Mouse (Mus musculus) adrenal gland, postnatal 14 days (tissue): ENCODE results near the gene Spata32. TPM values are rescaled to one million over a fixed set of nuclear protein-coding genes. Genes with fewer than 3 reads are reported as not detected.
A peak's percentile ranks its signal among the peaks of the same experiment; 100 is the strongest.

Experiments
- DNase-seq: peaks from one replicate; pipeline ENCODE4 v3.0.0; 2021; ENCODE audit warnings: mixed read lengths
- total RNA-seq: library from RNA; stranded (reverse); gene quantifications from 2 replicates; pipeline ENCODE4 v1.2.3, GENCODE M21; 2021

Spata32 gene
- total RNA-seq, 1 experiment from 2014 or later = not detected

DNA sequence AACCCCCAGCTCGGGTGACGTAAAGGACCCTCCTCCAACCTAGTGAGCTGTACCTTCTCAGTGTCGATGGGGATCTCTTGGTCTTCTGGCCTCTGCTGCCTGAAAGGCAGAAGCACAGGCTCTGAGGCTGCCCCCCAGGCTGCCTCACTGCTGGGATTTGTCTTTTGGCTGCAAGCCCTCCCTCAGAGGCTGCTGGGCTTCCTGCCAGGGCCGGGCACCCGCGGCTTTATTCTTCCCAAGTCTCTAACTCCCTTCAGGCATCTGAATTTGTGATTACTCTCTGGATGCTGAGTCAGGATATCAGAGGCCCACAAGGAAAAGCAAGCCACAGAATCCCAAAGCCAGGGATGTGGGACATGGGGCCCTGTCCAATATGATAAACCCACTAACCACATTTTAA is 16.6 kb downstream of the Spata32 start:
- peak; percentile 76 for DNase-seq

DNA sequence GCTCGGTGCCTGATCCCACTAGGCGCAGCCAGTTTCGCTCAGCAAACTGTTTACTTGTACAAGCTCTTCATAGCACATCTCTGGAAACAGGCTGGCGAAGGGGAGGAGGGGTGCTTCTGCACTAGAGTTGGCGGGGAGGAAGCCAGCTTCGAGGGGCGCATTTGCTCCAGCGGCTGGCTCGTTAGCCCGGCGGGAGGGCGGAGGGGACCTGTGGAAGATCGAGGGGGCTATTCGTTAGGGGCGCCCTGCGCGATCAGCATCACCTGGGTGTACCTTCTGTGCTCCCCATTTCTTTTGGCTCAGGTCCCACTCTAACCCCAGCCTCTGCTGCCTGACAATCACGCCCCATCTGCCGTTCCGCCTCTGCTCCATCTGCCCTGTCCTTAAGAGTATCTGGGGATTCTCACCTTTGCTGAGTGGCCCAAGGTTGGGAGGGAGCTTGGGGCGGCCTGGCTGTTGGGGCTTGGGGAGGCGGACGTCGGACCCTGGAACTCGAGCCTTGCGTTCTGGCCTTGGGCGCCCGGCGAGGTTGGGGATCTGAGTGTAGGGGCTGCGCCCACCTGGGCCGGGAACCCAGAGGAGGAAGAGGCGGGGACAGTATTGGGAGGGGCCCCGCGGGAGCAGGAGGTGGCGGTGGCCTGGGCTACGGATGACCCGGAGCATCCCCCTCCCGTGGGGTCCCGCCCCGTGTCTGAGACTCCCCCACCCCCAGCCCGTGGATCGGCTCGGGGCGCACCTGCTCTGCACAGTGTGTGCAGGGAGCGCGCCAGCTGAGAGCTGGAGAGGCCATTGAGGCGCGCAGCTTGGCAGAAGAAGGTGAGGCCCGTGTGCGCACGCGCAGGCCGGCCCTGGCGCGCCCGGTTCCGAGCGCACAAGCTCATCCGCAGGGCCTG is 19.1 kb downstream of the Spata32 start:
- DNase-seq = peak; percentile 77

DNA sequence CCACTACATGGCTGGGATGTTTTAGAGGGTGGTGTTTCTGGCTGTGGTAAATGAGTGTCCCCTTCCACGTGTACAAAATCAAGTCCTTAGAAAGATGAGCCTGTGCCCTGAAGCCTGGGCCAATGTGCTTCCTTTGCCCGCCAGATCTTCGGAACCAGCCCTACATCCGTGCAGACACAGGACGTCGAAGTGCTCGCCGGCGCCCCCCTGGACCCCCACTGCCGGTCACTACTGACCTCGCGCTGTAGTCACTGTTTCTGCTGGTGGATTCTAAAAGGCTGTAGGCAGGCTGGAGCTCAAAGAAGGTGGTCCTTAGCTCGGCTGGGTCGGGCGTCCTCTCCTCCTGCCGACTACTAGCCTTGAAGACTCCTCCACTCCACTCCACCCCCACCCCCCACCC is 19.9 kb downstream of the Spata32 start:
- DNase-seq = no peak

GRCm38 (mm10) chr11:103197340-103197739 is 20.9 kb downstream of the Spata32 start:
- no peak for DNase-seq

DNA sequence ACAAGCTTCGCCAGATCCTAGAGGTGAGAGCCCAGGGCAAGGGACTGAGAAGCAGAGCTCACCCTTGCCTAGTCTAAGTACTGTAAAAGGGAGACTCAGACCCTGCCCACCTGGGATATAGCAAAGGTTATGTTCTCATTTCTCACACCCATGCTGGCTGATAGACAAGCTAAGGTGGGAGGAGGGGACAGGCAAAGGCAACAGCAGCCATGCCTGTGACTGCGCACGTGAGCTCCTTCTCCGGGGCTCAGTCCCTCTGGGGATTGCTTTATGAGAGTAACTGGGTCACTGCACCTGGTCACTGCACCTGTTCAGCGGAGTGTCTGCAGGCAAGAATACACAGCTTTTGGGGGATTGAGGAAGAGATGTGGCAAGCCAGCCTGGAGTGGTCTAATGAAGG is 22.6 kb downstream of the Spata32 start:
- DNase-seq = no peak

- no peak for DNase-seq
Observed at GRCm38 (mm10) chr11:103195236-103195635, 23.0 kb downstream of the Spata32 start.

- DNase-seq = no peak
Observed at GRCm38 (mm10) chr11:103193825-103194168, 24.4 kb downstream of the Spata32 start.

DNA sequence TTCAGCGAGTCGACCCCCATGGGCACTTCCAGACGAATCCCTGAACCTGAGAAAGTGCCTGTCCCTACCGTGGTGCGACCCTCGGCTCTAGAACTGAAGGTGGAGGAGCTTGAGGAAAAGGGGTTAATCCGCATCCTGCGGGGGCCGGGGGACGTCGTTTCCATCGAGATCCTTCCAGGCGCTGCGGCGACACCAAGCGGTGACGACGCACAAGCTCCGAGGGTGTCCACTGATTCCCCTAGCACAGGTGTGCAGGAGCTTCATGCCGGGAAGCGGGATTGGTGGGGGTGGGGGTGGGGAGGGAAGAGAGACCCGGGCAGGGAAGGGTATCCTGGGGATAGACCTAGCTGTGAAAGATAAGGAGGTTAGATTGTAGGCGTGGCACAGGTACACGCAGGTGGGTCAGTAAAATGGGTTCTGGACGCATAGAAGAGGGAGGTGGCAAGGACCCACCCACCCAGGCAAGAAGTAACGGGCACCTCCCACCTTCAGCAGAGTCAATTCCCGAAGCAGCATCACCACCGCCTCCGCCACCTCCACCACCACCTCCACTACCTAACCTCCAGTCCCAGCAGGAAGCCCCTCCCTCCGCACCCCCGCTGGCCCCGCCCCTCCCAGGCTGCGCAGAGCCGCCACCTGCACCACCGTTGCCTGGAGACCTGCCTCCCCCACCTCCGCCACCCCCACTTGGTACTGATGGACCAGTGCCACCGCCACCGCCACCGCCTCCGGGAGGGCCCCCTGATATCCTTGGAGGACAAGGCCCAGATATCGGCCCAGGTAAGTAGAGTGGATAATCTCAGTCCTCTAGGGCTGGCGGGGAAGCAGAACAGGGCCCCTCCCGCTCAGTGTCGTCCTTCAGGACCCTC is 25.0 kb downstream of the Spata32 start:
- DNase-seq = peak; percentile 67

DNA sequence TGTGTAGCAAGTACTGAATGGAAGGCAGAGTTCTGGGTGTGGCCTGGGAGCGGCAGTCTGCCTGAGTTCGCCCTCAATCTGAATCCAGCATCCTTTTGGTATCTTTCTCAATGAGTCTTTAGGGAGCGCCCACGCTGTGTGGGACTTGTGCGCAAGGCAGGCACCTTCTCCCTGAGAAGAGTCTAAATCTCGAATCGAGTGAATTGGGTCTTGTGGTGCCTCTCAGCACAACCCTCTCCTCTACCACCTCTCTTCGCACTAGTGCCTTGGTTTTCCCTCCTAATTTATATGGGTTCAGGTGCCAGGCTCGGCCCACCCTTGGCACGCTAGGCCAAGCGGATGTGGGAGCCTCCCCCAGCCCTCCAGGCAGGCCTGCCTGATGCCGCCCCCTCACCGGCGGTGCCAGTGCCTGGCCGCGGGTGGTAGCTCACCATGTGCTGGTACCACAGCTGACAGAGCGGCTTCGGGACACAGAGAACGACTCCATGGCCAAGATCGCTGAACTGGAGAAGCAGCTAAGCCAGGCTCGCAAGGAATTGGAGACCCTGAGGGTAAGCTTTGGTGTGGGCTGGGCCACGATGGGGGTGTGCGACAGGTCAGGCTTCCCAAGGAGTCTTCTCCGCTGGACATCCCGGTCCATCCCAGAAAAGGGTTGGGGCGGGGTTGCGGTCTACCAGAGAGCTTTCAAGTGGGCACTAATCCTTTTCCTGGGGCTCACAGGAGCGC is 25.8 kb downstream of the Spata32 start:
- no peak for DNase-seq

DNA sequence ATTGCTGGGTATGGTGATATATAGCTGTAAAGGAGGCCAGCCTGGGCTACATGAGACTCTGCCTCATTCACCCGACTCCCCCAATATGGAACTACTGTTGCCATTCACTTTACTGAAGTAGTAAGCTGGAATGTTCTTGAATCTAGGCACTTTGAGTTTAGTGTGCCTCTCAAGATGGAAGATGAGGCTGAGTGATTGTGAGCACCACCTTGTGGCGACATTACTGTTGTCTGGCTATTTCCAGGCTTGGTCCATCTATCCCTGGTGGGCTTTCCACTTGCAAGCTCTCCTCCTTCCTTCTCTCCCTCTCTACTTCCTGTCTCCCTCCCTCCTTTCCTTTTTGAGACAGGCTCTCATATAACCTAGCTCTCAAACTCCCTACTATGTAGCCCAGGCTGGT is 33.3 kb downstream of the Spata32 start:
- peak; percentile 69 for DNase-seq

GRCm38 (mm10) chr11:103181911-103182310 is 36.3 kb downstream of the Spata32 start:
- DNase-seq = peak; percentile 4

DNA sequence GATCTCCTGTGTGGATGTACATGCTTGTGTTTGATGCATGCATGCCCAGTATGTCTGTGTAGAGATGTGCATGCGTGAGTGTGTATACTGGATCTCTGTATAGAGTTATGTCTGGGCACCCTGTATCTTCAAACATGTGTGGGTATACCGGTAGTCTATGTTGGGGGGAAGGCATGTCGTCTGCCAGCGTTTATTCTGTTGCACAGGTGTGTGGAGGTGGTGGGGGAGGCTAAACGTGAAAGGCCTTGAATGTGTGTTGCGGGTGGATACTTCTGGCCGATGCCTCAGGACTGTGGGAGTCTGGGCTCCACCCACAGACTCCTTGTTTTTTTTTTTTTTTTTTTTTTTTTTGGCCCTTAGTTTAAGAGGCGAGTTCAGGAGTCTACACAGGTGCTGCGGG is 36.9 kb downstream of the Spata32 start:
- no peak for DNase-seq

GRCm38 (mm10) chr11:103180426-103180825 is 37.8 kb downstream of the Spata32 start:
- no peak for DNase-seq

DNA sequence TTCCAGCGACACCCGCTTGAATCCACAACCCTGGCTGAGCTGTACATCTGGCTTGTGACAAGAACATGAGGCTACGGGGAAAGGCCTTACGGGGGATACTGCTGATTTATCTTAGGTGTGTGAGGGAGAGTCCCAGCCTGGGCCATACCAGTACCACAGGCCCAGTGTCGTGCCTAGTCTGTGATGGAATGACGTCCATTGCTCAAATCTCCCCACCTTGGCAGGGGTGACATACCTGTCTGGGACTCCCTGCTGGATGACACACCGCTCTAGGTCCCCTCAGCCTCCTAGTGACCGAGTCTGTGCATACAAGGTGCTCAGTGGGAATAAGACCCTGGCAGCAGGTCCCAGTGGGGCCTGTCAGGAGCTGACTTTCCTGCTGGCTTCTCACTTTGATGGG is 39.5 kb downstream of the Spata32 start:
- DNase-seq = no peak

DNA sequence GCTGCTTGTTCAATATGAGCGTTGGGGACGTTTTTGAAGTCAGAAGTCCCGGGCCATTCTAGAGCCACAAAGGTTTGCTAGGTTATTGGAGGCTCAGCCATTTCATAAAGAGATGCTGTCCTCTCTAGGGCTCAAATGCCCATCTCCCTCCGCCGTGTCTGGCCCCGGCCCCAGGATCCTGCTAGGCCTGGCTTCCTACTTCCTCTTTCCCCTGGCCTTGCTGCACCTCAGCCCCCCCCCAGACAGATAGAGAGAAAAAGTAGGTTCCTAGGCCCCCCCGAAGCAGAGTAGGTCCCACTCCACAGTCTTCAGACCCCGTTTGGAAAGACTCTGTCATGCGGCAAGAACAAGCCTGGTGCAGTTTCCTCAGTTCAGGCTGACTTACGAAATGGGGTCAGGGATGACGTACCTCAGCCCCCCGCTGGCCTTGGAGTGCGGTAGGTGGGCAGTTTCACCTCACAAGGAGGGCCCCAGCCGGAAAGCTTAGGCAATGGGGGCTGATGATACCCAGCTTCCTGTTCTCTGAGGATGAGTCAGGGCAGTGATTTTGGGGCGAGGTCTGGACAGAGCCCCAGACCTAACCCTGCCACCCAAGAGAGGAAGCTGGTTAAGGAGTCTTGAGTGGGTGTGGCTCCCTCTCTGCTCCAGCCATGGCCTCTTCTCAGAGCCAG is 40.3 kb downstream of the Spata32 start:
- DNase-seq = no peak

- peak; percentile 5 for DNase-seq
Observed at GRCm38 (mm10) chr11:103177216-103177615, 41.0 kb downstream of the Spata32 start.

DNA sequence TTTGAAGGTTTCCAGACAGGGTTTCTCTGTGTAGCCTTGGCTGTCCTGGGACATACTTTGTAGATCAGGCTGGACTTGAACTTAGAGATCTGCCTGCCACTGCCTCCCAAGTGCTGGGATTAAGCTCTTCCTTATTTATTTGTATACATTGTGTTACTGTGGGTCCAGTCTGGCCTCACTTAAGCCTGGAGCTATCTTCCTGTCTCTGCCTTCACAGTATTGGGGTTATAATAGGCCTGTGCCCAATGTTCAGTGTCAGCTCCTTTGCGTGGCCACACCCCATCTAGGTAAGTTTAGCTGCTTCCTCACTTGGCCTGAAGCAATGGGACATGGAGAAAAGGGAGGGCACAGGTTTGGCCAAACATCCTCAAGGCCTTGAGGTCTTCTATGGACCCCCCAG is 41.7 kb downstream of the Spata32 start:
- DNase-seq = peak; percentile 2

- peak; percentile 48 for DNase-seq
Observed at GRCm38 (mm10) chr11:103175688-103176442, 42.4 kb downstream of the Spata32 start.

DNA sequence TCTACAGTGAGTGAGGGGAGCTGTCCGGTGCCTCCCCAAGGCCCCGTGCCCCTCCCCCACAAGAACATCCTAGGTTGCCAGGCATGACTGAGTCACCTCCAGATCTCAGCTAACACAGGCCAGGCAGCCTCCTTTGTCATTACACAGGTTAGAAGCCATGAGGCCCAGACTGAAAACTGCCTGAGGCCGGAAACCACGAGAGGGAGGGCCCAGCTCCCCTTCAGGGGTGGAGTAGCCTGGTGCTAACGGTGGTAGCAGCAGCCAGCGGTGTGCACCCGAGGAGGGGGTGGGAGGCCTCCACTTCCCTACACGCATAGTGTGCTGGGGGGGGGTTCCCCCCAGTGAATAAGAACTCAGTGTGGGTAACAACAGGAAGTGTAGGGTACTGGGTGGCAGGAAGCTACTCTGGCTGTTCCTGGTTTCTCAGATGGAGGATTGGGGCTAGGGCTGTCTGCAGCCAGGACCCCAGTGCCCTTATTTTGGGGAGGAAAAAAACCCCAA is 43.3 kb downstream of the Spata32 start:
- peak; percentile 83 for DNase-seq

DNA sequence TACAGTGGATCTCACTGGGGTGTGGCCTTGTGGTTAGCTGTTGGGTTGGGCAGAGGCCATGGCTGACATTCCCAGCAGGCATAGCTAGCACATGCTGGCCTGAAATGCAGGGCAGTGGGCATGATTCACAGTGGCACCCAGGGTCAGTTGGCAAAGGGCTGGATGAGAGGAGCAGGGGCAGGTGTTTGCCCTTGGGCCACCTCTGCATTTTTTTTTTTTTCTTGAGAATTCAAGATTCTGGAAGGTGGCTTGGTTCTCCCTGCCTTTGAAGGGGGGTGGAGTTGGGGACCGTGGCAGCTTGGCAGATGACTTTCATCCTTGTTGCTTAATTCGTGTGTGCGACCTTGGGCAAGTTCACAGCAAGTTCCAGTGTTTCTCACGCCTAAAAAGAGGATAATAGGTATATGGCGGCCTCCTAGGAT is 43.8 kb downstream of the Spata32 start:
- peak; percentile 73 for DNase-seq

- DNase-seq = no peak
Observed at GRCm38 (mm10) chr11:103173771-103174344, 44.4 kb downstream of the Spata32 start.
